Mouse (Mus musculus): ENCODE results near the gene Fzr1.

Fzr1 gene

GRCm38 (mm10) chr10:81329194-81329975 lies 48.9 kb downstream of the Fzr1 start:
- in situ Hi-C loops (cut with MboI), result no loop called here

DNA sequence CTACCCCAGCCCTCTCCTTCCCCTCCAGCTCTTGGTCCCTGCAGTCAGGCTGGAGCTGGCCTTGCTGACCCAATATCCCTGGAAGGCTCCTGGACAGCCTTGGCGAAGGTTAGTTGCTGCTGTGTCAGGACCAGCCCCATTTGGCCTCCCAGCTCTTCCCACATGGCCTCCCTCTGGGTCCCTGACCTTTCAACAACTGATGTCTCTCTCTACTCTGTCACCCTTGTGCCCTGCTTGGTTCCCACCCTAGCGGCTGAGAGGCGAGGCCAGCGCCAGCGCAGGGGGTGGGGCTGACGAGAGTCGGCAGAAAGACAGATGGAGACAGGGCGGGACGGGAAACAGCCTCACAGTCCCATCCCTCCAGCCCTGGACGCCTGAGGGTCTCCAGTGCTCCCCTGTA lies 49.9 kb downstream of the Fzr1 start, which contains the start of gene Tbxa2r:
Gene Tbxa2r, plus strand, starts transcription at position 346 of the 400 bp plus-strand sequence.
- in situ Hi-C loops (cut with MboI), result no loop called here

DNA sequence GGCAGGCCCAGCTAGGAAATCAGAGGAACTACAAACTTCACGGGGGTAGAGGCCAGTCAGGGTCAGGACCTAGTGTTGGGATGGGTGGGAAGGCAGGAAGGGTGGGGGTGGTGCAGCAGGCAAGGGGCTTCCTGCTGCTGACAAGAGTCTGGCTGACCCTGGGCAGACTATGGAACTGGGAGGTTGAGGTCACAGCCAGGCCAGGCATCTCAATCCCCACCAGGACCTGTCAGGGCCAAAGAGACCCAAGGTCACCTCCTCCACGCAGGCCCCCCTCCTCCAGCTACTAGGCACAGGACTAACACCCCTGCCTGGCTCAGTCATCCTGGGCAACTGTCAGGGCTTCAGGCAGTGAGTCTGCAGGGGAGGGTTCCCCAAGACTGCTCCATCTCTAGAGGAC lies 50.4 kb downstream of the Fzr1 start:
- in situ Hi-C loops (cut with MboI), result no loop called here

DNA sequence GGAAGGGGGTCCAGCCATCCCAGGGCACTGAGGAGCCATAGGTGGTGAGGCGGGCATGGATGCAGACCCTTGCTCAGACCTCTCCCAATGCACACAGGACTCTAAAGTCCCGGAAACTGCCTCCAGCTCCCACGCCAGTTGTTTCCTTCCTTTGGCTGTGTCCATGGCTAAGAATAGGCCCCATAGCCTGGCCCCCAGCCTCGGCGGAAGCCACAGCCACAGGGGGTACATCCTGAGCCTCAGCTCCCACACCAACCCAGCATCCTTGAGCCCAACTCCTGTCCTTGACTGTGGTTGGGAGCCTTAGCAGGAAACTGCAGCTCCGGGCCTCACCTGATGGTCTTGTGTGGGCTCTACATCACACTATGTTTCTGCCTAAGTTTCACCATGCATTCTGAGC lies 51.5 kb downstream of the Fzr1 start:
- in situ Hi-C loops (cut with MboI), result no loop called here

- in situ Hi-C loops (cut with MboI), result no loop called here
Observed at GRCm38 (mm10) chr10:81325781-81326180, 52.5 kb downstream of the Fzr1 start.

DNA sequence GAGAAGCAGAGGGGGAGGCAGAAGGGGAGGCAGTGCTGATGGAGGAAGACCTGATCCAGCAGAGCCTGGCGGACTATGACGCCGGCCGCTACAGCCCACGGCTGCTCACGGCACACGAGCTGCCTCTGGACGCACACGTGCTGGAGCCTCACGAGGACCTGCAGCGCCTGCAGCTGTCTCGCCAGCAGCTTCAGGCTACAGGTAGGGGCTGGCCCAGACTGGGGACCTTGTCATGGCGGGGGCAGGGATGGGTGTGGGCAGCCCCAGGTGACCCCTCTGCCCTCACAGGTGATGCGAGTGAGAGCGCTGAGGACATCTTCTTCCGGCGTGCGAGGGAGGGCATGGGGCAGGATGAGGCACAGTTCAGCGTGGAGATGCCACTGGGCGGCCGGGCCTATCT lies 53.1 kb downstream of the Fzr1 start:
- in situ Hi-C loops (cut with MboI), result no loop called here

DNA sequence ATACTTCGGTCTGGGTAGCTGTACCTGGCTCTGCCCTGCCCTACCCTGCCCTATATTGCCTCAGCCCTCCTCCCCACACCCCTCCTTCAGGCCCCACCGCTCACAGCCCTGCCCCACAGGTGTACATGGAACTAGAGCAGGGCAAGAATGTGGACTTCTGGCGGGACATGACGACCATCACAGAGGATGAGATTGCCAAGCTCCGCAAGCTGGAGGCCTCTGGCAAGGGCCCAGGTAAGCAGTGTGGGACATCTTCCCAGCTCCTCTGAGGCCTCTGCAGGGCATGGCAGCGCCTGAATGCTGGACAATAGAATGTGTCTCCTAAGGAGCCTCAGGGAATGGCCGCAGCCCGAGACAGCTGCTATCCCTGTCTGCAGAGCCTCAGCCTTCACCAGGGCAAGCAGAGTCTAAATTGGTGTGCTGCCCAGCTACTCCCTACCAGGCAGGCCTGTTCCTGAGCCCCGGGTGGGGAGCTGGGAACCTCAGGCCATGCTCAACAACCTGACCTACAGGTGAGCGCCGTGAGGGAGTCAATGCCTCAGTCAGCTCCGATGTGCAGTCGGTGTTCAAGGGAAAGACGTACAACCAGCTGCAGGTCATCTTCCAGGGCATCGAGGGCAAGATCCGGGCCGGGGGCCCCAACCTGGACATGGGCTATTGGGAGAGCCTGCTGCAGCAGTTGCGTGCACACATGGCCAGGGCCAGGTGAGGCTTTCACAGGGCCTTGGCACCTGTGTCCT lies 54.4 kb downstream of the Fzr1 start:
- in situ Hi-C loops (cut with MboI), result no loop called here

DNA sequence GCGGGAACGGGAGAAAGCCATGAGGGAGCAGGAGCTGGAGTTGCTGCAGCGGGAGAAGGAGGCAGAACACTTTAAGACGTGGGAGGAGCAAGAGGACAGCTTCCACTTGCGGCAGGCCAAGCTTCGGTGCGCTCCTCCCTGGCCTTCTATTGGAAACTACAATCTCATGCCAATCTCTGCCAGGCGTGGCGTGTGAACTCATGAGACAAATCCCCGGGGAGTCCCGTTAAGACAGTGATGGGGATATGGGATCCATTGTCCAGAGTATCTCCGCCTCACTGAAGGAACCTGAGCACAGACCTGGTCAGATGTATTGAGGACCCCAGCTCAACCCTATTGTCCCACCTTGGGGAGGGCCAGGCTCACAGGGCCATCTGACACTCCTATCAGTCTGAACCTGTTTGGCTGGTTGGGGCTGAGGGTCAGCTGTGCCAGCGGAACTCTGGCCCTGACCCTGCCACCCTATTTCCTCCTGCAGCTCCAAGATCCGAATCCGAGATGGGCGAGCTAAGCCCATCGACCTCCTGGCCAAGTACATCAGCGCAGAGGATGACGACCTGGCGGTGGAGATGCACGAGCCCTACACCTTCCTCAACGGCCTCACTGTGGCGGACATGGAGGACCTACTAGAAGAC lies 55.1 kb downstream of the Fzr1 start:
- in situ Hi-C loops (cut with MboI), result no loop called here

- in situ Hi-C loops (cut with MboI), result no loop called here
Observed at GRCm38 (mm10) chr10:81322444-81322843, 55.9 kb downstream of the Fzr1 start.

GRCm38 (mm10) chr10:81321436-81321835 lies 56.9 kb downstream of the Fzr1 start:
- in situ Hi-C loops (cut with MboI), result no loop called here

DNA sequence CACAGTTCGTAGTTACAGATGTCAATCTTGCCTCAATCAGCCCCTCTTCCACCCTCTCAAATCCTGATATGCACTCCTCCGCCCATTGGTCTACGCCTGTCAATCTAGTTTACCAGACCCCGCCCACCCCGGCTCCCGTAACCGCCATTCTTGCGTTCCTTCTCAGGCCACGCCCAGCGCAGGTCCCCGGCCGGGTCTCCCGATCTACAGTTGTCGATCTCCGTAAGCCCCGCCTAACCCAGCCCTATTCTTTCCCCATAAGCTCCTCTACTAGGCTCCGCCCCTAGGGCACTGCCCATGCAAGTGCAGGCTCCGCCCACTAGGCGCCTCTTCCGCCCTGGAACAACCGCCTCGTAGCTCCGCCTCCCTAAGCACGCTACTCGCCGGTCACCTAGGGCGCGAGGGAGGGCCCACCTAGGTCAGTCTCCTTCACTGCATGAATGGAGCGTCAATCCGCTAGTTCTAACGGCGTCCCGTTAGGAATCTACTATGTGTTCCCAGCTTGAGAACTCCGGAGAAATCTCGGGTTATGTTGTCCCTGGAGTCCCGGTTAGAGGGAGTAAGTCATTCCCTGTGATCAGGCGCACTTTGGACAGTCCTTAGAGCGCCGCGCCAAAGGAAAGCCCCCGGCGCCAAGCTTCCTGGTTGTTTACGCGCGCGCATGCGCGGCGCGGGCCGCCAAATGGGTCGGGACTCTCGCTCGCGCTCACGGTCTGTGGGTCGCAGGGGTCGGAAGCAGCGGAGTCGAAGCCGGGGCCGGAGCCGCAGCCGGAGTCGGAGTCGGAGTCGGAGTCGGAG lies 57.6 kb downstream of the Fzr1 start, which contains the start of gene Cactin:
Gene Cactin, plus strand, starts transcription at position 554 of the 798 bp plus-strand sequence.
- in situ Hi-C loops (cut with MboI), result no loop called here

DNA sequence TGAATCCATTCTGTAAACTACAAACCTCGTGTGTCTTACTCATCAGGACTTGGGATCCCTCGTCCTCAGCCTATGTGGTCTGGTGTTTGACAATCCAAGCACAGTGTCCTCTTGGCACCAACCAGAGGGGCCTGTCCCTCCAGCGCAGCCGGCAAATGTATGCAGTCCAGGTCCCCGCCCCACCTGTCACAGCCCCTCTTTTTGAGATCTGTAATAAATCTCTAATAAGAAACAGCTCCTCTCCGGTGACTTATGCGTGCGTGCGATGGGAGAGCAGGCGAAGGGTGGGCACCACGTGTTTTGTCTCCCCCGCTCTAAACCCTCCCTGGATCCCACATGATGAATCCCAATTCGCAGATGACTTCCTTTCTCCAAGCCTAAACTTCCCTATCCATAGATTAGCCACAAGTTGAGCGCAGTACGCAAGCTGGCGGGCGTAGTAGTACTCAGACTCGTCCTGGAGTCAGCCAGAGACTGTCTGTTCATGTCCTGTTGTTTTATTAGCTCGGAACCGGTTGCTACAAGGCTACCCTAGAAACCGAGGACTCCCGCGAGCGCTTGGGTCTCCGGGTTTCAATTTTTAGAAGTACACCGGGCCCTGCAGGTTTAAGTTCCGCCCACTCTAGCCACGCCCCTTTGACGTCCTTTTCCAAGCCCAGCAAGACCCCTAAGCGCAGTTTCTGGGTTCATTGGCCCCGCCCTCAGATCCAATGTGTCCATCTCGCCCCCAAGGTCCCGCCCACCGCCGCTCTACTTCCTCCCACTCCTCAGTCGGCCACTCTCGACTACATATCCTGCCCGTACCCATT lies 58.4 kb downstream of the Fzr1 start:
- in situ Hi-C loops (cut with MboI), result no loop called here

GRCm38 (mm10) chr10:81319330-81319699 lies 59.0 kb downstream of the Fzr1 start:
- in situ Hi-C loops (cut with MboI), result no loop called here

DNA sequence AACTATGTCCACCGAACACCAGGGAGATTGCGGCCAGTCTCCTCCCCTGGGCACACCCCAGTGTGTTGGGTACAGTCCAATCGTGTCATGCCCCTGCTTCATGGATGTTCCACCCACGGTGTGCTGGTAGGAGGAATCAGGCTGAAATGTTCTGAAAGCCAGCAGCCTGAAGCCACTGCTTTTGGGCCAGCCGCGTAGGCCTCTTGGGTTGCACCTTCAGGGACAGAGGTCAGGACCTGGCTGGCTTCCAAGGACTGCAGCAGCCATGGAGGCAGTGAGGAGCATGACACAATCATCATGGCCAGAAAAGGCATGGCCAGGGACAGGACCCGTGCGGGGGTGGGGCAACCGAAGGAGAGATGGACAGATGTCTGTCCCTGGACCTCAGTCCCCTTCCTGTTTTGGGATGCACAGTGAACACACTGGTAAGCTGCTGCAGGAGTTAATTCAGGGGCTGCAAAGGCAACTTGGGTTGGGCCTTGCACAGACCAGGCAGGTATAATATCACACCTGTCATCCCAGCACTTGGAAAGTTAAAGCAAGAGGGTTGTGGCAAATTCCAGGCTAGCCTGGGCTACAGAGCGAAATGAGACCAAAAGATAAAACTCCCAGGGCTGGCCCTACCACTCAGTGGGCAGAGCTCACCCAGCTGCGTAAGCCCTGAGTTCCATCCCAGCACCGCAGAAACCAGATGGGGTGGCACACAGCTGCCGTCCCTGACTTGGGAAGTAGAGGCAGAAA lies 59.6 kb downstream of the Fzr1 start:
- in situ Hi-C loops (cut with MboI), result no loop called here

- in situ Hi-C loops (cut with MboI), result no loop called here
Observed at GRCm38 (mm10) chr10:81317273-81317672, 61.0 kb downstream of the Fzr1 start.

- in situ Hi-C loops (cut with MboI), result no loop called here
Observed at GRCm38 (mm10) chr10:81316338-81317060, 61.8 kb downstream of the Fzr1 start.
